Mouse (Mus musculus) MEL (cell line): ENCODE data around the gene Dapl1. TPM values are rescaled to one million over a fixed set of nuclear protein-coding genes. Genes with fewer than 3 reads are reported as not detected.

Experiments used
- DNase-seq: peaks from one replicate; pipeline ENCODE4 v3.0.0; 2011; ENCODE audit warnings: low read depth, low spot score
- H3K27ac ChIP-seq: 2 replicates; pipeline ENCODE4 v1.5.1; 2012; ENCODE audit warnings: low read depth, mild to moderate bottlenecking, control low read depth, low read length, moderate library complexity; ENCODE audit not compliant: control insufficient read depth
- H3K27me3 ChIP-seq, 2 experiments: fragments of 150-350 bp in 1 of 2; sonication (generic) in 1 of 2; 2 replicates each; pipeline ENCODE4 v1.6.1; 2012; ENCODE audit warnings: low read length in 2 of 2, mild to moderate bottlenecking in 2 of 2, improper control_type of control experiment in 1 of 2, moderate library complexity in 1 of 2; ENCODE audit not compliant: insufficient read depth in 2 of 2, control insufficient read depth in 1 of 2
- H3K36me3 ChIP-seq, 2 experiments: 2 replicates each; pipeline ENCODE4 v1.6.1; 2012 to 2014; ENCODE audit warnings: low read length in 2 of 2, improper control_type of control experiment in 1 of 2, inconsistent platforms in 1 of 2, mild to moderate bottlenecking in 1 of 2; ENCODE audit not compliant: insufficient read depth in 2 of 2, control insufficient read depth in 1 of 2
- H3K4me1 ChIP-seq, 2 experiments: fragments of 150-350 bp in 1 of 2; sonication (generic) in 1 of 2; 2 replicates each; pipeline ENCODE4 v1.6.1; 2012; ENCODE audit warnings: low read length in 2 of 2, improper control_type of control experiment in 1 of 2, mild to moderate bottlenecking in 1 of 2; ENCODE audit not compliant: insufficient read depth in 2 of 2, control insufficient read depth in 1 of 2
- H3K4me3 ChIP-seq, 2 experiments: fragments of 150-350 bp in 1 of 2; sonication (generic) in 1 of 2; 2 replicates each; pipeline ENCODE4 v1.5.1; 2012; ENCODE audit warnings: low read depth in 2 of 2, low read length in 2 of 2, mild to moderate bottlenecking in 2 of 2, moderate library complexity in 2 of 2, control low read depth in 1 of 2, improper control_type of control experiment in 1 of 2; ENCODE audit not compliant: control insufficient read depth in 1 of 2, insufficient read depth in 1 of 2
- H3K79me2 ChIP-seq: 2 replicates; pipeline ENCODE4 v1.6.1; 2012; ENCODE audit warnings: mild to moderate bottlenecking, low read length, moderate library complexity; ENCODE audit not compliant: control insufficient read depth, poor library complexity, insufficient read depth
- H3K9ac ChIP-seq: 2 replicates; pipeline ENCODE4 v1.6.1; 2012; ENCODE audit warnings: low read depth, mild to moderate bottlenecking, control low read depth, low read length, moderate library complexity; ENCODE audit not compliant: control insufficient read depth, poor library complexity, severe bottlenecking
- H3K9me3 ChIP-seq: fragments of 150-350 bp; sonication (generic); replicated peaks from 2 replicates; pipeline ENCODE4 v1.6.1; 2012; ENCODE audit warnings: mild to moderate bottlenecking, low read length, improper control_type of control experiment, moderate library complexity; ENCODE audit not compliant: insufficient read depth
- BHLHE40 ChIP-seq: IDR thresholded peaks from 2 replicates; pipeline ENCODE4 v1.6.1; 2012; ENCODE audit warnings: low read depth, mild to moderate bottlenecking, inconsistent platforms, low read length, improper control_type of control experiment, borderline replicate concordance
- CTCF ChIP-seq, 3 experiments: IDR thresholded peaks in 2 of 3; conservative IDR thresholded peaks in 1 of 3; 2 replicates each; pipeline ENCODE4 v1.5.1; 2011 to 2012; ENCODE audit warnings: low read length in 3 of 3, low read depth in 2 of 3, mild to moderate bottlenecking in 2 of 3, improper control_type of control experiment in 1 of 3, inconsistent platforms in 1 of 3, mixed read lengths in 1 of 3, moderate library complexity in 1 of 3; ENCODE audit not compliant: control insufficient read depth in 1 of 3, insufficient read depth in 1 of 3, poor library complexity in 1 of 3, severe bottlenecking in 1 of 3
- EP300 ChIP-seq, 2 experiments: IDR thresholded peaks; 2 replicates each; pipeline ENCODE4 v1.6.1; 2011; ENCODE audit warnings: improper control_type of control experiment in 2 of 2, low read length in 2 of 2, low read depth in 1 of 2, mild to moderate bottlenecking in 1 of 2
- GABPA ChIP-seq: IDR thresholded peaks from 2 replicates; pipeline ENCODE4 v1.6.1; 2012; ENCODE audit warnings: low read depth, mild to moderate bottlenecking, inconsistent platforms, low read length, improper control_type of control experiment, moderate library complexity
- GATA1 ChIP-seq: IDR thresholded peaks from 2 replicates; pipeline ENCODE4 v1.6.1; 2011; ENCODE audit warnings: low read depth, low read length, improper control_type of control experiment
- HCFC1 ChIP-seq: IDR thresholded peaks from 2 replicates; pipeline ENCODE4 v1.6.1; 2012; ENCODE audit warnings: low read depth, mild to moderate bottlenecking, inconsistent platforms, low read length, improper control_type of control experiment, moderate library complexity
- JUND ChIP-seq: IDR thresholded peaks from 2 replicates; pipeline ENCODE4 v1.6.1; 2011; ENCODE audit warnings: low read depth, mild to moderate bottlenecking, improper control_type of control experiment, low read length
- KAT2A ChIP-seq: conservative IDR thresholded peaks from 2 replicates; pipeline ENCODE4 v1.6.1; 2012; ENCODE audit warnings: low read depth, low read length, improper control_type of control experiment, inconsistent platforms
- MAFK ChIP-seq: IDR thresholded peaks from 2 replicates; pipeline ENCODE4 v1.6.1; 2011; ENCODE audit warnings: low read depth, mild to moderate bottlenecking, low read length, improper control_type of control experiment, borderline replicate concordance
- MAX ChIP-seq: IDR thresholded peaks from 2 replicates; pipeline ENCODE4 v1.6.1; 2011; ENCODE audit warnings: low read length, improper control_type of control experiment
- MAZ ChIP-seq: IDR thresholded peaks from 2 replicates; pipeline ENCODE4 v1.6.1; 2012; ENCODE audit warnings: low read depth, mild to moderate bottlenecking, inconsistent platforms, low read length, improper control_type of control experiment
- MEF2A ChIP-seq: IDR thresholded peaks from 2 replicates; pipeline ENCODE4 v1.6.1; 2014; ENCODE audit warnings: low read depth, mild to moderate bottlenecking, inconsistent platforms, low read length, improper control_type of control experiment; ENCODE audit not compliant: poor library complexity, insufficient replicate concordance, severe bottlenecking; ENCODE audit errors: extremely low read depth
- MXI1 ChIP-seq: IDR thresholded peaks from 2 replicates; pipeline ENCODE4 v1.6.1; 2011; ENCODE audit warnings: mild to moderate bottlenecking, low read depth, low read length, improper control_type of control experiment
- MYC ChIP-seq: IDR thresholded peaks from 2 replicates; pipeline ENCODE4 v1.6.1; 2011; ENCODE audit warnings: low read depth, mild to moderate bottlenecking, low read length, improper control_type of control experiment, moderate library complexity
- NELFE ChIP-seq: IDR thresholded peaks from 2 replicates; pipeline ENCODE4 v1.6.1; 2011; ENCODE audit warnings: low read depth, low read length, improper control_type of control experiment
- NRF1 ChIP-seq: IDR thresholded peaks from 2 replicates; pipeline ENCODE4 v1.6.1; 2014; ENCODE audit warnings: low read depth, mild to moderate bottlenecking, inconsistent platforms, low read length, improper control_type of control experiment, moderate library complexity; ENCODE audit not compliant: poor library complexity, insufficient read depth, severe bottlenecking
- POLR2A ChIP-seq, 2 experiments: IDR thresholded peaks; 2 replicates each; pipeline ENCODE4 v1.6.1; 2011 to 2012; ENCODE audit warnings: low read length in 2 of 2, mild to moderate bottlenecking in 2 of 2, control low read depth in 1 of 2, improper control_type of control experiment in 1 of 2, low read depth in 1 of 2, moderate library complexity in 1 of 2; ENCODE audit not compliant: control insufficient read depth in 1 of 2, insufficient read depth in 1 of 2, poor library complexity in 1 of 2
- POLR2AphosphoS2 ChIP-seq: IDR thresholded peaks from 2 replicates; pipeline ENCODE4 v1.6.1; 2011; ENCODE audit warnings: low read length, improper control_type of control experiment
- RAD21 ChIP-seq: IDR thresholded peaks from 2 replicates; pipeline ENCODE4 v1.6.1; 2011; ENCODE audit warnings: mild to moderate bottlenecking, low read depth, low read length, improper control_type of control experiment
- SMC3 ChIP-seq: IDR thresholded peaks from 2 replicates; pipeline ENCODE4 v1.6.1; 2011; ENCODE audit warnings: low read depth, low read length, improper control_type of control experiment
- TAL1 ChIP-seq: IDR thresholded peaks from 2 replicates; pipeline ENCODE4 v1.6.1; 2012; ENCODE audit warnings: mild to moderate bottlenecking, inconsistent platforms, low read length, moderate library complexity, mixed read lengths
- TBP ChIP-seq: IDR thresholded peaks from 2 replicates; pipeline ENCODE4 v1.8.0; 2011; ENCODE audit warnings: low read depth, low read length, improper control_type of control experiment
- TCF12 ChIP-seq: IDR thresholded peaks from 2 replicates; pipeline ENCODE4 v1.6.1; 2014; ENCODE audit warnings: low read depth, mild to moderate bottlenecking, inconsistent platforms, low read length, improper control_type of control experiment, moderate library complexity
- UBTF ChIP-seq: IDR thresholded peaks from 2 replicates; pipeline ENCODE4 v1.6.1; 2012; ENCODE audit warnings: low read depth, mild to moderate bottlenecking, inconsistent platforms, low read length, improper control_type of control experiment, moderate library complexity, borderline replicate concordance; ENCODE audit not compliant: insufficient read depth
- USF1 ChIP-seq: IDR thresholded peaks from 2 replicates; pipeline ENCODE4 v1.6.1; 2014; ENCODE audit warnings: low read depth, mild to moderate bottlenecking, inconsistent platforms, low read length, improper control_type of control experiment, moderate library complexity
- USF2 ChIP-seq, 2 experiments: IDR thresholded peaks; 2 replicates each; pipeline ENCODE4 v1.6.1; 2011 to 2012; ENCODE audit warnings: improper control_type of control experiment in 2 of 2, low read length in 2 of 2, borderline replicate concordance in 1 of 2, inconsistent platforms in 1 of 2, low read depth in 1 of 2, mild to moderate bottlenecking in 1 of 2; ENCODE audit not compliant: insufficient read depth in 1 of 2
- ZC3H11A ChIP-seq: IDR thresholded peaks from 2 replicates; pipeline ENCODE4 v1.6.1; 2012; ENCODE audit warnings: low read depth, mild to moderate bottlenecking, inconsistent platforms, low read length, improper control_type of control experiment
- ZKSCAN1 ChIP-seq: IDR thresholded peaks from 2 replicates; pipeline ENCODE4 v1.6.1; 2012; ENCODE audit warnings: low read depth, mild to moderate bottlenecking, inconsistent platforms, low read length, improper control_type of control experiment, moderate library complexity
- ZNF384 ChIP-seq: IDR thresholded peaks from 2 replicates; pipeline ENCODE4 v1.6.1; 2012; ENCODE audit warnings: low read depth, mild to moderate bottlenecking, inconsistent platforms, low read length, improper control_type of control experiment
- polyA plus RNA-seq, 2 experiments: library from polyadenylated mRNA; stranded (reverse) in 1 of 2; unstranded in 1 of 2; fragments of >175 nt in 1 of 2; fragments of >200 nt in 1 of 2; gene quantifications; 2 replicates each; pipeline versions ENCODE4 v1.2.1 to v1.2.4; 2012; ENCODE audit warnings: low replicate concordance in 2 of 2, low read depth in 1 of 2; ENCODE audit not compliant: insufficient read length in 2 of 2, insufficient read depth in 1 of 2, missing spikeins in 1 of 2
- total RNA-seq: library from RNA; depleted of rRNA; stranded (reverse); fragments of 300-350 nt; gene quantifications from 2 replicates; pipeline ENCODE4 v1.2.3, GENCODE M21; 2012

The Dapl1 gene
- total and polyA plus RNA-seq, 3 experiments, result not detected

- Histone ChIP-seq H3K9ac (no peak overlapping the region), H3K79me2 (no peaks in the 10 kb centered on the region), H3K9me3 (no peaks in the 10 kb centered on the region), H3K27me3 (no peaks in the 10 kb centered on the region), H3K4me3 (no peak overlapping the region), H3K36me3 (no peaks in the 10 kb centered on the region), H3K27ac (no peak overlapping the region), H3K4me1 (no peaks in the 10 kb centered on the region)
- no peak for DNase-seq
- TF ChIP-seq TCF12, result no peak
- no peak for TF ChIP-seq POLR2A (IDR thresholded peaks at IDR 0.05; ENCODE audit: control insufficient read depth in 1 of 2, insufficient read depth in 1 of 2, low read depth in 1 of 2, low read length in 2 of 2, poor library complexity in 1 of 2)
- TF ChIP-seq USF2 (IDR thresholded peaks at IDR 0.05; ENCODE audit: borderline replicate concordance in 1 of 2, insufficient read depth in 1 of 2, low read depth in 1 of 2, low read length in 2 of 2), result no peak
- no peak for TF ChIP-seq EP300 (IDR thresholded peaks at IDR 0.05; ENCODE audit: low read depth in 1 of 2, low read length in 2 of 2)
- no peak for TF ChIP-seq MEF2A
- no peak for TF ChIP-seq RAD21
- no peak for TF ChIP-seq TAL1
- TF ChIP-seq CTCF (IDR thresholded peaks at IDR 0.05 in 2 of 3, conservative IDR thresholded peaks at IDR 0.05 in 1 of 3; ENCODE audit: control insufficient read depth in 1 of 3, insufficient read depth in 1 of 3, low read depth in 2 of 3, low read length in 3 of 3, poor library complexity in 1 of 3, severe bottlenecking in 1 of 3), result no peak
- no peak for TF ChIP-seq MYC
- no peak for TF ChIP-seq BHLHE40
- TF ChIP-seq JUND, result no peak
- no peak for TF ChIP-seq TBP
- no peak for TF ChIP-seq ZNF384
- TF ChIP-seq GABPA, result no peak
- TF ChIP-seq SMC3, result no peak
- no peak for TF ChIP-seq POLR2AphosphoS2
- no peak for TF ChIP-seq MAFK
- no peak for TF ChIP-seq NRF1
- TF ChIP-seq KAT2A, result no peak
- no peak for TF ChIP-seq MAZ
Measured at GRCm38 (mm10) chr2:59488235-59488634, 3.8 kb downstream of the Dapl1 start.

- Histone ChIP-seq H3K27ac (no peak overlapping the region), H3K4me3 (no peak overlapping the region), H3K9ac (no peak overlapping the region), H3K36me3 (no peaks in the 10 kb centered on the region), H3K4me1 (no peaks in the 10 kb centered on the region), H3K27me3 (no peaks in the 10 kb centered on the region), H3K9me3 (no peaks in the 10 kb centered on the region), H3K79me2 (no peaks in the 10 kb centered on the region)
- TF ChIP-seq MAX (no peak), CTCF (IDR thresholded peaks at IDR 0.05 in 2 of 3, conservative IDR thresholded peaks at IDR 0.05 in 1 of 3; ENCODE audit: control insufficient read depth in 1 of 3, insufficient read depth in 1 of 3, low read depth in 2 of 3, low read length in 3 of 3, poor library complexity in 1 of 3, severe bottlenecking in 1 of 3) (no peak), MXI1 (no peak), BHLHE40 (no peak), UBTF (no peak), USF2 (IDR thresholded peaks at IDR 0.05; ENCODE audit: borderline replicate concordance in 1 of 2, insufficient read depth in 1 of 2, low read depth in 1 of 2, low read length in 2 of 2) (no peak), GATA1 (no peak), MYC (no peak), POLR2A (IDR thresholded peaks at IDR 0.05; ENCODE audit: control insufficient read depth in 1 of 2, insufficient read depth in 1 of 2, low read depth in 1 of 2, low read length in 2 of 2, poor library complexity in 1 of 2) (no peak), JUND (no peak), MEF2A (no peak), TAL1 (no peak), ZKSCAN1 (no peak), HCFC1 (no peak), USF1 (no peak), NELFE (no peak), TCF12 (no peak), NRF1 (no peak), ZC3H11A (no peak)
- no peak for DNase-seq
Measured at GRCm38 (mm10) chr2:59490353-59490752, 5.9 kb downstream of the Dapl1 start.
